Mouse (Mus musculus): ENCODE results near the gene Ccdc116. TPM values are rescaled to one million over a fixed set of nuclear protein-coding genes. Genes with fewer than 3 reads are reported as not detected.

Gene Ccdc116
- polyA plus RNA-seq, 1 experiment from 2014 or later = 0.40 TPM

DNA sequence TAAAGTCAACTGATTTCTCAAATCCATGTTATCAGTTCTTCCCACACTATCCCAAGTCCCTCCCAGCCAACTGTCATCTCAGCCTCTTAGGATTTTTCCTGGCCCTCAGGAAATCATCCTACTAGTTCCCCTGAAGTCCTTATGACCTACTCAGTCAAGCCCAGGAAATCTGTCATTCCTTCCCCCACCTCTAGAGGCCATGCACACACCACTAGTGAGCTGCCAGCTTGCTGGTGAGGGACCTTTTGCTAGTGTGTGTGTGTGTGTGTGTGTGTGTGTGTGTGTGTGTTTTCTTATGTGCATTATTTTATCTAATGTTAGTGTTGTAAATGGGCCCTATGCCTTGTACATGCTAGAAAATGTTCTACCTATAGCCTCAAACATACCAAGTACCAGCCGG is 19.7 kb downstream of the Ccdc116 start:
- peaks cover 10% of the 10 kb centered on the region for H3K36me3 ChIP-seq
- 88% methylated on average over 1 of the region's 1 CpGs for WGBS
- H3K4me2 ChIP-seq = no peak overlapping the region
- H3K4me1 ChIP-seq (replicated peaks) = peaks cover 34% of the 10 kb centered on the region
- H3K27ac ChIP-seq = no peak overlapping the region
- ATAC-seq (ENCODE audit: insufficient number of reproducible peaks, insufficient read depth, low FRiP score, low TSS enrichment, low read depth) = no peak
- H3K9me3 ChIP-seq = no peaks in the 10 kb centered on the region
- no peak overlapping the region for H3K4me3 ChIP-seq (replicated peaks)
- no peaks in the 10 kb centered on the region for H3K27me3 ChIP-seq
- H3K9ac ChIP-seq (replicated peaks) = no peak overlapping the region

DNA sequence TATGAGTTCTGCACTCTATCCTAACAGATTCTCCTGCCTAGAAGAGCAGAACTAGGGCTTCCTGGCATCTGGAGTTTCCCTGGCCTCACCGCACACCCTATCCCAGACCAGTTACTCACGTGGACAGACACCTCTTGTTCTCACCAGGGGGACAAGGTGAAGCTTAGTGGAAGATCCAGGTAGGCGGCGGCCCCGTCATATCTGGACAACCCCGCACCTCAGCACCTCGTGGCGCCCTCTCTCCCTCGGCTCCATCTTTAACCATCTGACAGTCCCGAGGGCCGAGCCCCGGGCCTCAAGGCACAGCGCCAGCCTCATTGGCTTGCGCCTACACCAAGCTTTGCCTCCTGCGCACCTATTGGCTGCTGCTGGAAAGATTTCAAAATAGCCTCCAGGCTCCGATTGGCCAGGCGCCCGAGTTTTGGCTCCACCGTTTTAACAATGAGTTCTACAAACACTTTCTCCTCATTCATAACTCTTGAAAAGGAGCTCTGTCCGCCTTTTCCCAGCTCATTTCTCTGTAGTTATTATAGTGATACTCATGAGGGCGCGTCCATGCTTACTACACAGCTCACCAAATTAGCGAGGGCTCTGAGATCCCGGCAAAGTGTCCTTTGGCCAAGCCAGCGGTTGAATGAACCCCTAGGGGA is 22.0 kb downstream of the Ccdc116 start, which contains the start of gene 2610318N02Rik:
2610318N02Rik (minus strand) TSS at position 297 of the 650 bp plus-strand sequence.
- Histone ChIP-seq H3K9ac (replicated peaks) (peak within 1 kb of the TSS; percentile 75), H3K4me3 (replicated peaks) (peak within 1 kb of the TSS; percentile 58), H3K4me1 (replicated peaks) (peaks cover 25% of the 10 kb centered on the region), H3K36me3 (peaks cover 33% of the 10 kb centered on the region), H3K27ac (peak within 1 kb of the TSS; percentile 83), H3K4me2 (peak within 1 kb of the TSS; percentile 90), H3K9me3 (no peaks in the 10 kb centered on the region), H3K27me3 (no peaks in the 10 kb centered on the region)
- under 1% methylated on average over 25 of the region's 25 CpGs for WGBS
- peak; percentile 94 for ATAC-seq (ENCODE audit: insufficient number of reproducible peaks, insufficient read depth, low FRiP score, low TSS enrichment, low read depth)

DNA sequence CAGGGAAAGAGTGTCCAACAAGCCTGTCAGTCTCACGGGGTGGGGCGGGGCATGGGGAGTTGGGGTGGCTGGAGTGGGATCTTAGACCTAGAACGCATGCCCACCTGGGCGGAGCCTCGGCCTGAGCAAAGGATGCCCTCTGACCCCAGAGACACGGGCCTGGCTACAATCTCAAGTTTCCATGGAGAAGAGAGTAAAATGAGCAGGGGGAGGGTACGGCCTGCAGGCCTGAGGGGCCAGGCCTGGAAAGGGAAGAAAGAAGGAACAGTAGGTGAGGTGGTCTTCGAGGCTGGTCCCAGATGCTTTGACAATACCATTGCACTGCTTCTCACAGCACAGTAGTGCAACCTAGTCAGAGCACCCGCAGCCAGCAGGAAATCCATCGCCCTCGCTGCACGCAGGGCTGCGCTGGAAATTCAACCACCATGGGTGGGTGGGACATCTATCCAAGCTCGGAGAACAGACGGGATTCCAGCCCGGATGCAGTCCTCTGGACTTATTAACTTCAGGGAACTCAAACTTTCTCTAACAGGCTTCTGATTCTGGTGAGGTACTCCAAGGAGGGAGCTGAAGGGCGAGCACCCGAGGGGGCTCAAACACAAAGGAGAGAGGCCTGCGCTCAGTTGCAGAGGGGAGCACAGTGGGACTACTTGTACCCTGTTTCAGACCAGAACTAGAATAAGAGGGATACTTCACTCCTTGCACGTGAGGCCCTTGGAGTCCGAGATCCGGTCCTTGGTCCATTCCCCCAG is 22.7 kb downstream of the Ccdc116 start:
- peaks cover 25% of the 10 kb centered on the region for H3K4me1 ChIP-seq (replicated peaks)
- H3K4me2 ChIP-seq = peak overlapping the region; percentile 90
- no peaks in the 10 kb centered on the region for H3K9me3 ChIP-seq
- H3K27ac ChIP-seq = peak overlapping the region; percentile 83
- H3K36me3 ChIP-seq = peaks cover 40% of the 10 kb centered on the region
- peak overlapping the region; percentile 75 for H3K9ac ChIP-seq (replicated peaks)
- H3K27me3 ChIP-seq = no peaks in the 10 kb centered on the region
- 3% methylated on average over 22 of the region's 22 CpGs for WGBS
- peak overlapping the region; percentile 58 for H3K4me3 ChIP-seq (replicated peaks)
- peak; percentile 43; the same call in 1 of the 2 replicates for ATAC-seq (ENCODE audit: insufficient number of reproducible peaks, insufficient read depth, low FRiP score, low TSS enrichment, low read depth)

DNA sequence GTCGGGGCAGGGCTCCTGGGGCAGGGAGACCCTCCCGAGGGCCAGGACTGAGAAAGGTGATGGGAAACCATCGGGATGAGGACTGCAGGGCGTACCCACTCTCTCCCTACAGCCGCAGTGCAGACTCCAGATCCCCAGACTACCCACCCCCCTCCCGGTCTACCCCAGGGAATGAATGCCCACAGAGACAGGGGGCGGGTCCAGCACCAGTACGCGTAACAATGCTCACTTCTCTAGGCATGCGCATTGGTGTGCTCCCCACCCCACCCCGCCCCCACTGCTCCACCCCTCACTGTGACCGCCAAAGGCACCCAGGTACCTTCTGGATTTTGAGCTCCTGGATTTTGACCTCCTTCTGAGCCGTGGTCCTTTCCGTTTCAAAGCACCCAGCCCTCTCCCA is 25.5 kb downstream of the Ccdc116 start:
- 75% methylated on average over 14 of the region's 14 CpGs for WGBS

DNA sequence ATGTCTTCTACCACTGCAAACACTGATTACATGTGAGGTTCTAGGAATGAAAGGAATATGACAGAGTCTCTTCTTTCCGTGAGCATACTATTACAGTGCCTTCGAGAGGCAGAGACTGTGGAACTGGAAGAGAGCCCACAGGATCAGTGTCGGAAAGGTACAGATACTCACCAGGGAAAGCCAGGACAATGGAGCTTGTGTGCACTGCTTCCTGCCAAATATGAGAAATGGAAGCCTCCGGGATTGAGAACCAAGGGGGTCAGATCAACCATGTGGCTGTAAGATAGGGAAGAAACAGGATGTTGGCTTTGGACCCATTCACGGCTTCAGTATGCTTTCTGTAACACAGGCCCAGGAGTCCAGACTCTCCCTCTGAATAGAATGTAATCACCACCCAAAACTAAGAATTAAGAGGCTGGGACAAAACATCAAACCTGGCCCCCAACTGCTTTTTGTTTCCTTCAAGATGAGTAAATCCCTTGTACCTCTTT is 29.7 kb downstream of the Ccdc116 start:
- Histone ChIP-seq H3K9me3 (no peaks in the 10 kb centered on the region), H3K36me3 (peaks cover 94% of the 10 kb centered on the region), H3K9ac (replicated peaks) (no peak overlapping the region), H3K27ac (no peak overlapping the region), H3K27me3 (no peaks in the 10 kb centered on the region), H3K4me1 (replicated peaks) (peaks cover 2% of the 10 kb centered on the region; the same call in 1 of the 2 replicates), H3K4me2 (no peak overlapping the region), H3K4me3 (replicated peaks) (no peak overlapping the region)
- 90% methylated on average over 5 of the region's 5 CpGs for WGBS
- no peak for ATAC-seq (ENCODE audit: insufficient number of reproducible peaks, insufficient read depth, low FRiP score, low TSS enrichment, low read depth)

More for the DNA sequence above, 25.5 kb downstream of the Ccdc116 start:
- no peaks in the 10 kb centered on the region for H3K27me3 ChIP-seq
- no peak overlapping the region for H3K4me3 ChIP-seq (replicated peaks)
- H3K36me3 ChIP-seq = peaks cover 66% of the 10 kb centered on the region
- H3K9me3 ChIP-seq = no peaks in the 10 kb centered on the region
- peaks cover 25% of the 10 kb centered on the region for H3K4me1 ChIP-seq (replicated peaks)
- no peak for ATAC-seq (ENCODE audit: insufficient number of reproducible peaks, insufficient read depth, low FRiP score, low TSS enrichment, low read depth)
- H3K9ac ChIP-seq (replicated peaks) = no peak overlapping the region
- H3K4me2 ChIP-seq = no peak overlapping the region
- no peak overlapping the region for H3K27ac ChIP-seq

DNA sequence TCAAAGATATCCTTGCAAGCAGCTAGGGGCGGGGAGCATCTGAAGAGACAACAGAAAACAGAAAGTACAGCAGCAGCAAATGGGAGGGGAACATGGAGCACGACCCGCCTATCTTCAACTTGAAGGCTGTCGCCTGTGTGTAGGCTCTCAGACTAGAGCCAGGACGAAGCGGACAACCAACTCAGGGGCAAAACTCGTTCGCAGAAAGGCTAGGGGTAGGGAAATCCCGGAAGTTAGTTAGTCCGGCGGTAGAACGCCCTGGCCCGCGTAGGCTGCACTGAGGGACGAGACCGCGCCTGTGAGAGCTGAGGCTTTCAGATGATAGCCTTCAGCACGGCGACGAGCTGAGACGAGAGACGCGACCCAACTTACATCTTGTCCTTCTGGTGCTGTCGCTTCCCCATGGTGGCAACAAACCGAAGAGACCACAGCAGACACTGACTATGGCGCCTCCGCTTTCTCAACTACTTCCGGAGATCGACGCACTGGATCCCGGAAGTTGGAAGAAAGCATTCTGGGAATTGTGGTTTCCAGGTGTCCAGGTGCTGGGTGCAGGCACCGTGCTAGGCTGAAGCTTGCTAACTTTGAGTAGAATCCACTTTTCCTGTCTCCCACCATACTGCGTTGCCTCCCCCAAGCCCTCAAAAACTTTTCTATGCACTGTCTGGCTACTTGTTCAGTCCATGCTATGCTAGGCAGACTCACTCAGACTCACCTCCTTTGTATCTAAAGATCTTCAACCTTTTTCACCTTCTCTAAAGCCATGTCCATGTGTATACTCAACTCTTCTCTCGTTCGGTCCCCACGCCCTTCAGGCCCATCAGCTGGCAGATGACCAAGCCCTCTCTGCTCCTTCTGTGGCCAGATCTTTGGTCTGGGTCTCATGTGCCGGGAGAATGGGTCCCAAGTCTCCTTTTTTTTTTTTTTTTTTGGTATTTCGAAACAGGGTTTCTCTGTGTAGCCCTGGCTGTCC is 36.0 kb downstream of the Ccdc116 start, which contains the start of gene Ppil2:
Ppil2 (minus strand) TSS at position 487 of the 973 bp plus-strand sequence.
- 10% methylated on average over 38 of the region's 38 CpGs for WGBS
- ATAC-seq (ENCODE audit: insufficient number of reproducible peaks, insufficient read depth, low FRiP score, low TSS enrichment, low read depth) = peak; percentile 77
- peak within 1 kb of the TSS; percentile 53; the same call in 1 of the 2 replicates for H3K27ac ChIP-seq

DNA sequence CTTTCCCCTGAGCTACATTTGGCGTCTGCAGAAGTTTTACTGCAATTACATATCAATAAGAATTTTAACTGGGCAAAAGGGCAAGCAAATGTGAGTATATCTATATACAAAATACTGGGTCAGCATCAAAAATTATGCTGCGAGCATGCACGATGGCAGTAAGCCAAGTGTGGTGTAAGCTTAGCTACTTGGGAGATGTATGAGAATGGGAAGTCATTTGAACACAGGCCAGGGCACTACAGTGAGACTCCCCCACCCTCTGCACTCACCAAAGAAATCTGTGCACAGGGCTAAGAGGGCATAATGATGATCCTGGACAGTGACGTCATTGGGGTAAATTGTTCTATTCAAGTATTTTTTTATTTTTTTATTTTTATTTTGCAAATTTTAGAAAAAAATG is 42.4 kb downstream of the Ccdc116 start:
- ATAC-seq (ENCODE audit: insufficient number of reproducible peaks, insufficient read depth, low FRiP score, low TSS enrichment, low read depth) = no peak
- no peak overlapping the region for H3K27ac ChIP-seq
- H3K4me2 ChIP-seq = no peak overlapping the region
- no peak overlapping the region for H3K4me3 ChIP-seq (replicated peaks)
- 89% methylated on average over 4 of the region's 4 CpGs for WGBS
- peaks cover 89% of the 10 kb centered on the region for H3K36me3 ChIP-seq
- H3K27me3 ChIP-seq = no peaks in the 10 kb centered on the region
- H3K9ac ChIP-seq (replicated peaks) = no peak overlapping the region
- H3K4me1 ChIP-seq (replicated peaks) = peaks cover 18% of the 10 kb centered on the region; the same call in 1 of the 2 replicates
- H3K9me3 ChIP-seq = no peaks in the 10 kb centered on the region

More for the DNA sequence above, 36.0 kb downstream of the Ccdc116 start, which contains the start of gene Ppil2:
- Histone ChIP-seq H3K4me1 (replicated peaks) (peaks cover 10% of the 10 kb centered on the region), H3K4me2 (peak within 1 kb of the TSS; percentile 78), H3K9me3 (no peaks in the 10 kb centered on the region), H3K27me3 (no peaks in the 10 kb centered on the region), H3K4me3 (replicated peaks) (peak within 1 kb of the TSS; percentile 85), H3K9ac (replicated peaks) (peak within 1 kb of the TSS; percentile 73), H3K36me3 (peaks cover 57% of the 10 kb centered on the region)

DNA sequence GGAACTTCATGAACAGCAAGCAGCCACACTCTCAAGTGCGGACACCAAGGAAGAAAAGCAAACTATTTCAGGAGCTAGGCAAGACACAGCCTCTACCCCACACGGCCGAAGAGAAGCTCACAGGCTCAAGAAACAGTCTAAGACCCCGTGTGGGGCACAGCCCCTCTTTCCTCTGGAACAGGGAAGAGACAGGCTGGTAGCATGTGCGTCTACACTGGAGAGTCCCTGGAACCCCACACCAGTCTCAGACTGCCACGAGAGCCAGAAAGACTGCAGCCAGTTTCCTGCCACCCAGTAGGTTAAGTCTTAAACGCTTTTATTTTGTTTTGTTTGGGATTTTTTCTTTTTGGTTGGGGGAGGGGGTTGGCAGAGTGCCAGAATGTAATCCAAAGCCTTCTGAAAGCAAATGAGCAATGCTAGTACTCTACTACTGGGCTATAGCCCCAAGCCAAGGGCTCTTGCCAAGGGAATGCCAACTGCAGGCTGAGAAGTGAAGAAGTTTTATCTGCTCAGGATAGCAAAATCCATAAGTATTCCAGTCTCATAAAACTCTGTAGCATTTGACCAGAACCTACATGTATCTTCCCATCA is 44.3 kb downstream of the Ccdc116 start:
- no peak overlapping the region for H3K4me2 ChIP-seq
- peaks cover 16% of the 10 kb centered on the region; the same call in 1 of the 2 replicates for H3K4me1 ChIP-seq (replicated peaks)
- 67% methylated on average over 7 of the region's 7 CpGs for WGBS
- H3K27ac ChIP-seq = 0 out of 2 replicates have a peak overlapping the region, but pooled peaks have one; percentile 29
- H3K9me3 ChIP-seq = no peaks in the 10 kb centered on the region
- H3K9ac ChIP-seq (replicated peaks) = no peak overlapping the region
- H3K27me3 ChIP-seq = no peaks in the 10 kb centered on the region
- peaks cover 98% of the 10 kb centered on the region for H3K36me3 ChIP-seq
- ATAC-seq (ENCODE audit: insufficient number of reproducible peaks, insufficient read depth, low FRiP score, low TSS enrichment, low read depth) = peak; percentile 60; the same call in 1 of the 2 replicates
- no peak overlapping the region for H3K4me3 ChIP-seq (replicated peaks)

DNA sequence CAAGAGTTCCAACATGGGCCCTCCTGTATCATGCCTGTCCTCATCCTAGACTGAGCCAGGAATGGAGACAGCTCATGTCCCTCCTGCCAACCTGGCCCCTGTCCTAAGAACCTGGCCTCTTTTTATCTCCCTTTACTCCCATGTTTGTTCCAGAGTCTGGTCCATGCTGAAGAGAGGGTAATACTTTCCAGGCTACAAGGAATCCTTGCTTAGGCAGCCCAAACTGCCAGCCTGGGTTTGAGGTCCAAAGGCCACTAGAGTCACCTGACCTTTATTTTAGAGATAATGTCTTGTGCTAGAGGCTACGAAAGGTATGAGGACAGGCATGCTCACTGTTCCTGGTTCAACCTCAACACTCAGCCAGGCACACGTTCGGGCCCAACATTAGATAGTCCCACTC is 50.1 kb downstream of the Ccdc116 start:
- H3K27me3 ChIP-seq = no peaks in the 10 kb centered on the region
- no peak overlapping the region for H3K4me3 ChIP-seq (replicated peaks)
- no peak overlapping the region for H3K9ac ChIP-seq (replicated peaks)
- 0 out of 2 replicates have a peak, but pooled peaks cover under 1% of the 10 kb centered on the region for H3K4me1 ChIP-seq (replicated peaks)
- H3K9me3 ChIP-seq = no peaks in the 10 kb centered on the region
- ATAC-seq (ENCODE audit: insufficient number of reproducible peaks, insufficient read depth, low FRiP score, low TSS enrichment, low read depth) = no peak
- peaks cover 100% of the 10 kb centered on the region for H3K36me3 ChIP-seq
- WGBS = 97% methylated on average over 3 of the region's 3 CpGs
- H3K27ac ChIP-seq = no peak overlapping the region
- H3K4me2 ChIP-seq = no peak overlapping the region
